Mouse (Mus musculus): ENCODE measurements around the gene Gngt2.

GRCm38 (mm10) chr11:95815412-95815811, 21.6 kb upstream of the Gngt2 start:
- TF ChIP-seq POLR2A (IDR thresholded peaks at IDR 0.05; ENCODE audit: control insufficient read depth, extremely low read depth, insufficient read depth, low read length, poor library complexity) (no peak), CTCF (IDR thresholded peaks at IDR 0.05; ENCODE audit: borderline replicate concordance, control insufficient read depth, extremely low read depth, insufficient read depth, low read length, poor library complexity) (no peak)

All from thymus, adult 2 months (tissue).